Mouse (Mus musculus) left cerebral cortex, adult 2 months (tissue): ENCODE measurements around the gene Gm13178. TPM values are rescaled to one million over a fixed set of nuclear protein-coding genes. Genes with fewer than 3 reads are reported as not detected.

Source experiments
- DNase-seq, 2 experiments: peaks; one replicate each; pipeline ENCODE4 v3.0.0; 2021 to 2022; ENCODE audit warnings: low spot score in 2 of 2, mixed read lengths in 1 of 2; ENCODE audit errors: extremely low spot score in 1 of 2
- H3K27ac ChIP-seq: fragments of 200-600 bp; 2 replicates; pipeline ENCODE4 v1.8.1; 2022
- H3K4me3 ChIP-seq: fragments of 200-600 bp; 2 replicates; pipeline ENCODE4 v1.8.1; 2022
- CTCF ChIP-seq: fragments of 200-600 bp; IDR thresholded peaks from 2 replicates; pipeline ENCODE4 v1.8.1; 2022; ENCODE audit warnings: antibody characterized with exemption, mild to moderate bottlenecking, moderate library complexity
- intact Hi-C: fragments of 180-260 bp; cut with DNase I; formaldehyde crosslinking; loops from one replicate; pipeline ENCODE4 v1.15.1; 2025
- long read RNA-seq, 2 experiments: library from polyadenylated mRNA; stranded (forward); transcript quantifications; one replicate each; pipeline ENCODE4 v2.0.0; 2021; ENCODE audit warnings: borderline mapping rate in 2 of 2
- total RNA-seq, 2 experiments: library from RNA; stranded (reverse); gene quantifications; 2 replicates each; pipeline ENCODE4 v1.2.3; 2021

The Gm13178 gene
- total RNA-seq, result not detected
- long read RNA-seq, experiment 1, result 0 reads
- long read RNA-seq, experiment 2, result 0 reads

GRCm38 (mm10) chr4:144721304-144721703 lies at the start of gene Gm13178:
Gene Gm13178, minus strand, starts transcription at chr4:144721404.
- intact Hi-C loops, result no loop called here
- no peak for TF ChIP-seq CTCF
- DNase-seq, result no peak
- no peak within 1 kb of the TSS for H3K4me3 ChIP-seq
- no peak within 1 kb of the TSS for H3K27ac ChIP-seq

GRCm38 (mm10) chr4:144765722-144766121 lies 44.5 kb upstream of the Gm13178 start:
- peak; percentile 26 to 30 for DNase-seq
- intact Hi-C loops, result loop anchor here (5.0 to 10.0 kb wide), 5 partner anchors 107 to 527 kb away; no protein-coding TSS in a partner anchor
- TF ChIP-seq CTCF, result peak; percentile 73

DNA sequence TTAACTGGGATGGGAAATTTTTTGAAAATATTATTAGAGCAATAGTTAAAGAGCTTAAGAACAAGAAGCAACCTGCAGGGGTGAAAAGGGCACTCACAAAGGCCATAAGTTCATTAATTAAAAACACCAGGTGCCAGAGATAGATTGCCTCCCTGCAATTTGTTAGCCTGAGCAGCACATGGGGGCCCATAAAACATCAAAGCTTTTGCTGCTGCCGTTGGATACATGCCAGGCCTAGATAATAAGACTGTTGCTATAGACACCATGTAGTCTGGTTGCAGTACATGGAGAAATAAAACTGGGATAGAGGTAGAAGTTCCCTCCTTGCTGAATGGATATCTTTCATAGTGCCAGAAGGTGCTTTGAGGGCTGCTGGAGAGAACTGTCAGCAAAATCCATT lies 27.9 kb upstream of the Gm13178 start:
- TF ChIP-seq CTCF, result no peak
- Histone ChIP-seq H3K27ac (no peak overlapping the region), H3K4me3 (no peak overlapping the region)
- DNase-seq, result no peak
- intact Hi-C loops, result no loop called here

More at GRCm38 (mm10) chr4:144765722-144766121, 44.5 kb upstream of the Gm13178 start:
- no peak overlapping the region for H3K27ac ChIP-seq
- no peak overlapping the region for H3K4me3 ChIP-seq

- intact Hi-C loops, result loop anchor here (5.0 kb wide), 1 partner anchor 52 kb away; no protein-coding TSS in a partner anchor
- TF ChIP-seq CTCF, result no peak
Observed at GRCm38 (mm10) chr4:144719691-144720090, 1.5 kb downstream of the Gm13178 start.

GRCm38 (mm10) chr4:144718288-144718687 lies 2.9 kb downstream of the Gm13178 start:
- Histone ChIP-seq H3K4me3 (no peak overlapping the region), H3K27ac (no peak overlapping the region)
- intact Hi-C loops, result loop anchor here (5.0 kb wide), 1 partner anchor 51 kb away; no protein-coding TSS in a partner anchor
- no peak for DNase-seq
- no peak for TF ChIP-seq CTCF

More at GRCm38 (mm10) chr4:144719691-144720090, 1.5 kb downstream of the Gm13178 start:
- Histone ChIP-seq H3K27ac (no peak overlapping the region), H3K4me3 (no peak overlapping the region)
- DNase-seq, result no peak

DNA sequence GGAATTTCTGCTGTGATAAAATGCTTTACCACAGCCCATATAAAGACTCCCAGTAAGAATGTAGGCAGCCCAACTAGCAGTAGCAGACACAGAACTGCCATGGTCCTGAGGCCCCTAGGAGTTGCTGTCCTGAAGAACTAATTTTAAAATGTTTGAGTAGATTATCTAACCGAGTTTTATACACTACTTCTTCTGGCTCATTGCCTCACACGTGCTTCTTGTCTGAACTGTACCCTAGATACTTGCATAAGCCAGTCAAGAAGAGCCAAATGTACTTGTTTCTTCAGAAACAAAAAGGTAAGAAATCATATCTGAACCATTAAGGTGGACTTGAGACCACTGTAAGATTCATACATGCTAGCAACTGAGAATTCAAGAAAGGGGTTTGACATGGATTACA lies 34.9 kb downstream of the Gm13178 start, which contains the start of gene Gm436:
TSS of gene Gm436 (minus strand) at position 101 of the 400 bp plus-strand sequence.
- Histone ChIP-seq H3K4me3 (no peak within 1 kb of the TSS), H3K27ac (no peak within 1 kb of the TSS)
- intact Hi-C loops, result no loop called here
- no peak for TF ChIP-seq CTCF
- no peak for DNase-seq

Other genes with a start within 250 kb of the Gm13178 start
- gene 9430007A20Rik, start 201.6 kb downstream of the Gm13178 start, total RNA-seq, result not detected
- gene Gm13124, start 156.3 kb downstream of the Gm13178 start, total RNA-seq, result not detected
- gene Aadacl4, start 107.7 kb downstream of the Gm13178 start, total RNA-seq, result not detected
- gene Gm436, start 35.0 kb downstream of the Gm13178 start, total RNA-seq, result not detected
- gene Gm438, start 65.2 kb upstream of the Gm13178 start, total RNA-seq, result not detected
- 10 to 100 TPM; 28.6 to 29.6 TPM for gene Dhrs3, start 171.4 kb upstream of the Gm13178 start, total RNA-seq